Mouse (Mus musculus) heart, postnatal 0 days (tissue): ENCODE measurements around the gene Rmdn2. TPM values are rescaled to one million over a fixed set of nuclear protein-coding genes. Genes with fewer than 3 reads are reported as not detected.

Experiments
- ATAC-seq: fragments of 200-750 bp; cut with Nextera tagmentation; 2 replicates; pipeline ENCODE4 v1.8.0; 2017; ENCODE audit warnings: low read depth, moderate number of reproducible peaks, moderate library complexity; ENCODE audit not compliant: insufficient read depth
- DNase-seq: peaks from one replicate; pipeline ENCODE4 v3.0.0-alpha.2; 2016; ENCODE audit warnings: low spot score
- H3K27ac ChIP-seq: fragments of 300-500 bp; sonication (generic); 2 replicates; pipeline ENCODE4 v1.5.1; 2014; ENCODE audit warnings: low read depth, mild to moderate bottlenecking
- H3K27me3 ChIP-seq: fragments of 300-500 bp; sonication (generic); 2 replicates; pipeline ENCODE4 v1.6.1; 2014; ENCODE audit warnings: low read length, mixed read lengths; ENCODE audit not compliant: control insufficient read depth, insufficient read depth
- H3K36me3 ChIP-seq: fragments of 300-500 bp; sonication (generic); replicated peaks from 2 replicates; pipeline ENCODE4 v1.6.1; 2014; ENCODE audit warnings: low read length, mixed read lengths; ENCODE audit not compliant: control insufficient read depth, insufficient read depth
- H3K4me1 ChIP-seq: fragments of 300-500 bp; sonication (generic); 2 replicates; pipeline ENCODE4 v1.6.1; 2014; ENCODE audit warnings: antibody characterized with exemption; ENCODE audit not compliant: control insufficient read depth, insufficient read depth
- H3K4me2 ChIP-seq: fragments of 300-500 bp; sonication (generic); 2 replicates; pipeline ENCODE4 v1.6.1; 2014; ENCODE audit warnings: low read depth, mild to moderate bottlenecking, low read length, moderate library complexity
- H3K4me3 ChIP-seq: fragments of 300-500 bp; sonication (generic); 2 replicates; pipeline ENCODE4 v1.5.1; 2014; ENCODE audit warnings: low read depth, low read length
- H3K9ac ChIP-seq: fragments of 300-500 bp; sonication (generic); replicated peaks from 2 replicates; pipeline ENCODE4 v1.6.1; 2014; ENCODE audit warnings: low read depth, low read length, mixed read lengths
- H3K9me3 ChIP-seq: fragments of 300-500 bp; sonication (generic); replicated peaks from 2 replicates; pipeline ENCODE4 v1.6.1; 2016; ENCODE audit warnings: low read length; ENCODE audit not compliant: control insufficient read depth
- CTCF ChIP-seq: IDR thresholded peaks from 2 replicates; pipeline ENCODE4 v1.5.1; 2016; ENCODE audit warnings: antibody characterized with exemption, control low read depth, low read depth
- EP300 ChIP-seq: IDR thresholded peaks from 2 replicates; pipeline ENCODE4 v1.6.1; 2016; ENCODE audit warnings: antibody characterized with exemption, low read depth
- WGBS: fragments of 180-500 bp; shearing (Covaris S2); extraction: QIAGEN DNeasy Blood & Tissue Kit; methylation state at CpG from one replicate; pipeline ENCODE4 v1.1.7; 2014; 5-methylcytosine and 5-hydroxymethylcytosine counted together
- polyA plus RNA-seq: library from polyadenylated mRNA; unstranded; fragments of >200 nt; fragmentation: Nextera tagmentation; extraction: Ambion mirVana; gene quantifications from 2 replicates; pipeline ENCODE4 v1.2.1, GENCODE M21; 2015
- total RNA-seq: library from RNA; depleted of rRNA; stranded (reverse); fragments of >200 nt; gene quantifications from 2 replicates; pipeline ENCODE4 v1.2.3, GENCODE M21; 2014; ENCODE audit warnings: low replicate concordance

Rmdn2 gene
- total and polyA plus RNA-seq, 2 experiments from 2014 or later: 3.0 to 11.4 TPM

GRCm38 (mm10) chr17:79598596-79599577 is 12.8 kb upstream of the Rmdn2 start:
- H3K27me3 ChIP-seq: no peaks in the 10 kb centered on the region
- DNase-seq (no peak), ATAC-seq (no peak)
- H3K9me3 ChIP-seq: no peaks in the 10 kb centered on the region
- no peak overlapping the region for H3K4me3 ChIP-seq
- H3K27ac ChIP-seq: no peak overlapping the region
- no peak for TF ChIP-seq CTCF
- no peak for TF ChIP-seq EP300
- H3K36me3 ChIP-seq: no peaks in the 10 kb centered on the region
- H3K4me2 ChIP-seq: no peak overlapping the region
- 34% methylated on average over 8 of the region's 8 CpGs for WGBS
- no peak overlapping the region for H3K9ac ChIP-seq
- H3K4me1 ChIP-seq: peaks cover 5% of the 10 kb centered on the region; the same call in 1 of the 2 replicates

- WGBS: 63% methylated on average over 4 of the region's 4 CpGs
- peaks cover 5% of the 10 kb centered on the region; the same call in 1 of the 2 replicates for H3K4me1 ChIP-seq
- H3K4me3 ChIP-seq: no peak overlapping the region
- no peaks in the 10 kb centered on the region for H3K36me3 ChIP-seq
- no peaks in the 10 kb centered on the region for H3K9me3 ChIP-seq
- TF ChIP-seq EP300 (no peak), CTCF (no peak)
- H3K4me2 ChIP-seq: no peak overlapping the region
- H3K9ac ChIP-seq: no peak overlapping the region
- DNase-seq (no peak), ATAC-seq (no peak)
- no peak overlapping the region for H3K27ac ChIP-seq
- no peaks in the 10 kb centered on the region for H3K27me3 ChIP-seq
These were observed 11.6 kb upstream of the Rmdn2 start for GRCm38 (mm10) chr17:79600108-79600507.

GRCm38 (mm10) chr17:79602381-79602780 is 9.3 kb upstream of the Rmdn2 start:
- TF ChIP-seq CTCF (no peak), EP300 (no peak)
- Histone ChIP-seq H3K4me2 (no peak overlapping the region), H3K36me3 (no peaks in the 10 kb centered on the region), H3K9ac (no peak overlapping the region), H3K27me3 (no peaks in the 10 kb centered on the region), H3K4me1 (peaks cover 5% of the 10 kb centered on the region; the same call in 1 of the 2 replicates), H3K4me3 (no peak overlapping the region), H3K9me3 (no peaks in the 10 kb centered on the region), H3K27ac (no peak overlapping the region)
- DNase-seq: no peak
- no peak for ATAC-seq
- WGBS: 27% methylated on average over 5 of the region's 5 CpGs

GRCm38 (mm10) chr17:79603427-79603826 is 8.2 kb upstream of the Rmdn2 start:
- H3K9me3 ChIP-seq: no peaks in the 10 kb centered on the region
- H3K4me2 ChIP-seq: no peak overlapping the region
- no peak overlapping the region for H3K27ac ChIP-seq
- H3K4me3 ChIP-seq: no peak overlapping the region
- 87% methylated on average over 7 of the region's 7 CpGs for WGBS
- no peaks in the 10 kb centered on the region for H3K36me3 ChIP-seq
- no peak overlapping the region for H3K9ac ChIP-seq
- H3K27me3 ChIP-seq: no peaks in the 10 kb centered on the region
- no peak for DNase-seq
- peaks cover 5% of the 10 kb centered on the region; the same call in 1 of the 2 replicates for H3K4me1 ChIP-seq
- TF ChIP-seq EP300 (no peak), CTCF (no peak)
- no peak for ATAC-seq

- 68% methylated on average over 2 of the region's 2 CpGs for WGBS
- Histone ChIP-seq H3K4me3 (no peak overlapping the region), H3K4me1 (peaks cover 5% of the 10 kb centered on the region; the same call in 1 of the 2 replicates), H3K9me3 (no peaks in the 10 kb centered on the region), H3K27ac (no peak overlapping the region), H3K9ac (no peak overlapping the region), H3K36me3 (no peaks in the 10 kb centered on the region), H3K27me3 (no peaks in the 10 kb centered on the region), H3K4me2 (no peak overlapping the region)
- DNase-seq (no peak), ATAC-seq (no peak)
- TF ChIP-seq CTCF (no peak), EP300 (no peak)
These were observed 5.9 kb upstream of the Rmdn2 start for GRCm38 (mm10) chr17:79605794-79606193.
